Mouse (Mus musculus) thymus, adult 2 months (tissue): ENCODE data around the gene Actn1. TPM values are rescaled to one million over a fixed set of nuclear protein-coding genes. Genes with fewer than 3 reads are reported as not detected.

Experiments
- DNase-seq: peaks from one replicate; pipeline ENCODE4 v3.0.0; 2021
- H3K27ac ChIP-seq: fragments of 200-500 bp; 2 replicates; pipeline ENCODE4 v1.5.1; 2012; ENCODE audit warnings: low read length, control low read depth; ENCODE audit not compliant: control insufficient read depth, insufficient read depth
- H3K27me3 ChIP-seq: fragments of 200-500 bp; 2 replicates; pipeline ENCODE4 v1.6.1; 2012; ENCODE audit warnings: mild to moderate bottlenecking, low read length, moderate library complexity, mixed read lengths; ENCODE audit not compliant: control insufficient read depth, insufficient read depth
- H3K36me3 ChIP-seq: fragments of 200-500 bp; 2 replicates; pipeline ENCODE4 v1.6.1; 2012; ENCODE audit warnings: mild to moderate bottlenecking, low read length, moderate library complexity; ENCODE audit not compliant: control insufficient read depth, insufficient read depth
- H3K4me1 ChIP-seq: fragments of 200-500 bp; replicated peaks from 2 replicates; pipeline ENCODE4 v1.6.1; 2012; ENCODE audit warnings: low read length; ENCODE audit not compliant: control insufficient read depth, insufficient read depth
- H3K4me3 ChIP-seq: fragments of 200-500 bp; 2 replicates; pipeline ENCODE4 v1.5.1; 2012; ENCODE audit warnings: mild to moderate bottlenecking, low read length, control low read depth, moderate library complexity; ENCODE audit not compliant: control insufficient read depth, insufficient read depth
- CTCF ChIP-seq: fragments of 200-500 bp; IDR thresholded peaks from 2 replicates; pipeline ENCODE4 v1.5.1; 2012; ENCODE audit warnings: mild to moderate bottlenecking, control low read depth, low read length, moderate library complexity, borderline replicate concordance; ENCODE audit not compliant: control insufficient read depth, poor library complexity, insufficient read depth; ENCODE audit errors: extremely low read depth
- POLR2A ChIP-seq: fragments of 200-500 bp; IDR thresholded peaks from 2 replicates; pipeline ENCODE4 v1.6.1; 2012; ENCODE audit warnings: mild to moderate bottlenecking, low read length, control low read depth, moderate library complexity; ENCODE audit not compliant: control insufficient read depth, poor library complexity, insufficient read depth; ENCODE audit errors: extremely low read depth
- WGBS: fragments of 180-500 bp; shearing (Covaris S2); methylation state at CpG from one replicate; pipeline ENCODE4 v1.1.7; 2018; 5-methylcytosine and 5-hydroxymethylcytosine counted together
- polyA plus RNA-seq: library from polyadenylated mRNA; depleted of rRNA; stranded (reverse); fragments of >200 nt; gene quantifications from 2 replicates; pipeline ENCODE4 v1.2.3, GENCODE M21; 2012

Gene Actn1
- polyA plus RNA-seq, 1 experiment, result 153 TPM

DNA sequence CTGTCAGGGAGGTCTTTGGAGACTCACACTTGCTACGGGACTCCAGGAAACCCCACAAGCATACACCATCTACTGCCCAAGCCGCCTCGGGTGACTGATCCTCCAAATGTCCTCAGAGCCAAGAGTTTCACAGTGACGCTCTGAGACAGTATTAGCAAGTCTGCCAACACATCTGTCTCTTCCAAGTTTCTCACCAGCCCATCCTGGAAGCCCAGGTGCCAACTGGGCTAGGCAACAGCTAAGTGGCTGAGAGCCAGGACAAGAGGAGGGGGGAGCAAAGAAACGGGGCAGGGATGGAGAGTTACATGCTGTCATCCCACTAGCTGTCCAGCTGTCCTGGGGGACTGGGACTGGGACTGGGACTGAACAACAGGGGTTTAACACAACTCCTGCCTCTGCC lies 13.1 kb downstream of the Actn1 start:
- TF ChIP-seq POLR2A, result no peak
- TF ChIP-seq CTCF, result no peak
- H3K27ac ChIP-seq, result no peak overlapping the region
- no peaks in the 10 kb centered on the region for H3K27me3 ChIP-seq
- 86% methylated on average over 5 of the region's 5 CpGs for WGBS
- no peak overlapping the region for H3K4me3 ChIP-seq
- no peaks in the 10 kb centered on the region for H3K36me3 ChIP-seq
- DNase-seq, result no peak
- H3K4me1 ChIP-seq, result peaks cover 39% of the 10 kb centered on the region

DNA sequence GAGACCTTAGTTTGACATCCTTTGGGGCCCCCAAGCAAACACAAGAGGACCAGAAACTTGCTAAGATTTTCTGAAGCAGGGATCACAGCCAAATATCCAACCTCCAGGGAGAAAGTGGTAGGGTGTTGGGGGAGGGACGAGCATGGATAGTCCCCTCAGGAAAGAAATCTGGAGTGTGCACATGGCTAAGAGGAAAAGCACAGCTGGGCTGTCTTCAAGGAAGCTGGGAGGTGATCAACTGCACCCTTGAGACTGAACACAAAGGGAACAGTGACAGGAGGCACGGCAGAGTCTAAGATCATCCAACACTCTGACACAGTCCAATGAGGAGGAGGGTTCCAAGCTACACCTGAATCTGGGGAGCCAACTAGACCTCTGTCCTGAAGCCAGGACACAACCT lies 13.7 kb downstream of the Actn1 start:
- TF ChIP-seq CTCF (no peak), POLR2A (no peak)
- Histone ChIP-seq H3K4me3 (no peak overlapping the region), H3K27me3 (no peaks in the 10 kb centered on the region), H3K4me1 (peaks cover 42% of the 10 kb centered on the region), H3K27ac (no peak overlapping the region), H3K36me3 (no peaks in the 10 kb centered on the region)
- WGBS, result 85% methylated on average over 2 of the region's 2 CpGs
- no peak for DNase-seq

GRCm38 (mm10) chr12:80244755-80245154 lies 15.4 kb downstream of the Actn1 start:
- WGBS, result 100% methylated on average over 1 of the region's 1 CpGs
- H3K36me3 ChIP-seq, result no peaks in the 10 kb centered on the region
- peaks cover 36% of the 10 kb centered on the region for H3K4me1 ChIP-seq
- no peak overlapping the region for H3K4me3 ChIP-seq
- no peaks in the 10 kb centered on the region for H3K27me3 ChIP-seq
- DNase-seq, result no peak
- H3K27ac ChIP-seq, result no peak overlapping the region
- no peak for TF ChIP-seq CTCF
- no peak for TF ChIP-seq POLR2A

- TF ChIP-seq POLR2A (no peak), CTCF (no peak)
- no peak for DNase-seq
- Histone ChIP-seq H3K27ac (no peak overlapping the region), H3K36me3 (no peaks in the 10 kb centered on the region), H3K27me3 (no peaks in the 10 kb centered on the region), H3K4me1 (peaks cover 33% of the 10 kb centered on the region), H3K4me3 (no peak overlapping the region)
- 95% methylated on average over 6 of the region's 6 CpGs for WGBS
Observed at GRCm38 (mm10) chr12:80244127-80244526, 16.0 kb downstream of the Actn1 start.

DNA sequence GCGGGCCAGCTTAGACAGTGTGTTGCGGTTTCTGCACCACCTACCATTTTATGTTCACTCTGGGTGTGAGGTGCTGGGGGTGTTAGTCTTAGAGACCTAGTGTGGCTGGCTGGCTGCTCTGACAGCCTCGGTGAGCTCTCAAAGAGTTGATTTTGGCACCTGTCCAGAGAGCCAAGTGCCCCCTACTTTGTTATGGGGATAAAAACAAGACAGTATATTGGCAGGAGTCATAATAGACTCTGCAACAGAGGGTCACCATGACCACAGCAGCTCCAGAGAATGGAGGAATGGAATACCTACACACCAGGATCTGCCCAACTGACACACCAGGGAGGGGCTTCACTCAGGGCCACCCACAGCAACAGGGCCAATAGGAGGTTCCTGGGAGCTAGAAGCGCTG lies 16.8 kb downstream of the Actn1 start:
- no peak for TF ChIP-seq CTCF
- WGBS, result 89% methylated on average over 4 of the region's 4 CpGs
- peaks cover 31% of the 10 kb centered on the region for H3K4me1 ChIP-seq

DNA sequence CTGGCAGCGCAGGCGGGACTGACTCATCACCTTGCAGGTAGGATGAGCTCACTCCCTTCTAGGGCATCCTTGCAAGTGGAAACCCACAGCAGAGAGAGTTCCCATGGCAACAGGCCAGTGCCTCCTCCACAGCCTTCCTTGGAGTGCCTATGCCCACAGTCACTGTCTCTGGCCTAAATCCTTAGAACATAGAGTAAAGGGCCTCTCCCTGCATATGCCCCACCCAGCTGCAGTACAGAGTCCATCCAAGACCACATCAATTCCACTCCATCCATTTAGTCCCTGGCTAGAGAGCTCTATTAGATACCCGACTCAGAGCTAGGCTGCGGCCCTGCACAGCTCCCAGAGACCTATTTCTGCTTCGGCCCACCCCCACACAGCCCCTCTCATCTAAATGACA lies 20.7 kb downstream of the Actn1 start:
- Histone ChIP-seq H3K27me3 (no peaks in the 10 kb centered on the region), H3K4me3 (no peak overlapping the region), H3K4me1 (peaks cover 29% of the 10 kb centered on the region), H3K36me3 (no peaks in the 10 kb centered on the region), H3K27ac (no peak overlapping the region)
- DNase-seq, result no peak
- TF ChIP-seq CTCF (no peak), POLR2A (no peak)
- 95% methylated on average over 5 of the region's 5 CpGs for WGBS

More for the DNA sequence above, 16.8 kb downstream of the Actn1 start:
- Histone ChIP-seq H3K27me3 (no peaks in the 10 kb centered on the region), H3K4me3 (no peak overlapping the region), H3K27ac (no peak overlapping the region), H3K36me3 (no peaks in the 10 kb centered on the region)
- no peak for DNase-seq

DNA sequence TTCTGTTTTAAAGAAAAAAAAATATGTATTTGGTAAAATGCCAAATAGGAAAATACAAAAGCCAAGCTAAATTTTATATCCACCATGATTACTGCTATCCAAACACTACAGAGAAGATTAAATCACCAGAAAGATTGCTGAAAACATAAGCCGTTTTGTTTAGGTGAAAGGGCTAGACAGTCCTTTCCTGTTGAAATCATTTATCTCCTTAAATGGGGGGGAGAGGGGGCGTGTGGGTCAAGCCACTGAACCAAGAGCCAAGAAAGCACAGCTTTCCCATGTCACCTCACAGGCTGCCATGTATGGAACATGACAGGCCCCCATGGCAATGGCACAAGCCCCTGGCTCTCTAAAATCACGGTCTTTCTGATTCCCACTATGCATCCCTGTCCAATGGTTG lies 21.6 kb downstream of the Actn1 start:
- DNase-seq, result no peak
- TF ChIP-seq CTCF, result no peak
- TF ChIP-seq POLR2A, result no peak
- Histone ChIP-seq H3K27me3 (no peaks in the 10 kb centered on the region), H3K4me1 (peaks cover 28% of the 10 kb centered on the region), H3K4me3 (no peak overlapping the region), H3K36me3 (no peaks in the 10 kb centered on the region), H3K27ac (no peak overlapping the region)
- 95% methylated on average over 3 of the region's 3 CpGs for WGBS
